Mouse (Mus musculus): ENCODE measurements around the gene Hs6st2. TPM values are rescaled to one million over a fixed set of nuclear protein-coding genes. Genes with fewer than 3 reads are reported as not detected.

The Hs6st2 gene
- total RNA-seq, 2 experiments from 2014 or later, result 0.89 to 1.7 TPM

DNA sequence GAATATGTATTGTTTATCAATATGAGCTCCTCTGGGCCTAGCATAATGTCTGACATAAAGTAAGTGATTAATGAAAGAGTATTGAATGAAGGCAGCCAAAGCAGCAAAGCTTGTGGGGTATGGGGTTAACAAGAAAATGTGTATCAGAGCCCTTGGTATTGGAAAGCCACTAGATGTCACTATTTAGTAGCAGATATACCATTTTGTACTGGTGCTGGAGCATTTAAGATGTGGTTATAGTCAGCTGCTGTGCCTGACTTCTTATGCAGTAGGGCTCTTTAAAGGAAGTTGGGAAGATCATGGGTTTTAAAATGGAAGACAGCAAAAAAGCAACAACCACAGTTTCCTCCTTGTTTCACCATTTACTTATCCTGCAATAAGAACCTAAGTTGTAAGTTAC lies 284.2 kb downstream of the Hs6st2 start:
- no peak for DNase-seq (ENCODE audit: low spot score)
- intact Hi-C loops (cut with DNase I), result loop anchor here (2.0 to 5.0 kb wide), 3 partner anchors 85 to 515 kb away; no protein-coding TSS in a partner anchor

- peak; percentile 8 for DNase-seq (ENCODE audit: low spot score)
These were observed 307.0 kb downstream of the Hs6st2 start for GRCm38 (mm10) chrX:51374670-51375069.

DNA sequence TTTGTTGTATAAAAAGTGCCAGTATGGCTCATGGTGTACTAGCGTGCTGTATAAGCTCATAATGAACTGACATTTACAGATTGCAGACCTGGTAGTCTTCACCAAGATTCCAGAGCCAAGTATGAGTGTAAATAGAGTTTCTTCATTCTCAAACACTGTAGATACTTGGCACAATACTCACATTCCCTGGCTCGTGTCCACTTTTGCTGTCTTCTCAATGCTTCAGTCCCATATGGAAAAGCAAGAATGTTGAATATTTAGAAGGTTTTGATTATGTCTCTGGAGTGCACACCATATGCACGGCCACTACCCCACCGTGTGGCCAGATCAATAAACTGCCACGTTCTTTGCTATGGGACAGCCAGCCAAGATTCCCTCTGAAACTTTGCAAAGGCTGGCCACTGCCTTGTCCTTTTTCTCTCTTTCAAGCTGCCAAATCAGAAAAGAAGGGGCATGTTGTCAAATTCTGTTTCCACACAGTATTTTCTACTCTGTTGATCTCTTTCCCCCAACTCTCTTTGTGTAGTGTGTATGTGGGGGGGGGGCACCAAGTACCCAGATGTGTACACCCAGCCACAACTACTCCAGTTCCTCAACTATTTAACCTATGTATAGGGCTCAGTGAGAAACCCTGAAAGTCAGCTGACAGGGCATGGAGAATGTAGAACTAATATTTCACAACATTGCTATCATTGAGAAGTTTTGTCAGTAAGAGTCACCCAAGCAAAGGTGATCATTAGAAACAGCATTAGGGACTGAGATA lies 309.0 kb downstream of the Hs6st2 start:
- DNase-seq (ENCODE audit: low spot score), result no peak
- intact Hi-C loops (cut with DNase I), result loop anchor here (5.0 kb wide), 2 partner anchors 200 to 695 kb away; no protein-coding TSS in a partner anchor

More at GRCm38 (mm10) chrX:51374670-51375069, 307.0 kb downstream of the Hs6st2 start:
- intact Hi-C loops (cut with DNase I), result loop anchor here (1.0 to 5.0 kb wide), 3 partner anchors 202 to 697 kb away; no protein-coding TSS in a partner anchor

GRCm38 (mm10) chrX:51349682-51350081 lies 332.0 kb downstream of the Hs6st2 start:
- intact Hi-C loops (cut with DNase I), result no loop called here
- no peak for DNase-seq (ENCODE audit: low spot score)

DNA sequence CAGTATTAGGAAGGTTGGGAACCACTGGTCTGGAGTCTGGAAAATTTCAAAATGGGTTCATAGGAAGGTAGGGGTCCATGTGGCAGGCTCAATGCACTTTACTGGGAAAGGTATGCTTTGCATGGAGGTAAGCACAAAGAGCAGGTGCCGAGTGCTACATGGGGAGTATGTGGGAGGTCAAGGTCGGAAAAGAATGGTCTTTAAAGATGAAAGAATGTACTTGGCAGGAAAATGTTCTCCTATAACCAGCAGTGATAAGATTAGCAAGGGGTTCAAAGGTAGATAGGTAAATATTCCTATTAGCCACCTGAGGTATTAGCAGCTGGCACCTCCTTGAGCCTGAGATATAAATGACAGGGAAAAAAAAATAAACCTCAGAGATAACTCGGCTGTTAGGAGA lies 338.1 kb downstream of the Hs6st2 start:
- no peak for DNase-seq (ENCODE audit: low spot score)
- intact Hi-C loops (cut with DNase I), result no loop called here

Other genes starting within 250 kb of the Hs6st2 start
- gene Usp26, start 119.4 kb upstream of the Hs6st2 start, total RNA-seq (2021), result under 1 TPM in 1 of 2 experiments, not detected in 1; 0.10 TPM